Mouse (Mus musculus) kidney, postnatal 0 days (tissue): ENCODE data around the gene Btbd35f3. TPM values are rescaled to one million over a fixed set of nuclear protein-coding genes. Genes with fewer than 3 reads are reported as not detected.
"Not testable (repeated sequence)": the region's sequence is repeated elsewhere in the genome, so short reads cannot be mapped to it uniquely, and the experiment has no call there.

Experiments used
- ATAC-seq: fragments of 200-750 bp; cut with Nextera tagmentation; replicated peaks from 2 replicates; pipeline ENCODE4 v1.8.0; 2017; ENCODE audit warnings: low read depth, moderate number of reproducible peaks, moderate TSS enrichment, moderate library complexity; ENCODE audit not compliant: low FRiP score
- DNase-seq: peaks from one replicate; pipeline ENCODE4 v3.0.0-alpha.2; 2016; ENCODE audit warnings: low spot score
- H3K27ac ChIP-seq: fragments of 300-500 bp; sonication (generic); 2 replicates; pipeline ENCODE4 v1.5.1; 2014; ENCODE audit warnings: mild to moderate bottlenecking
- H3K27me3 ChIP-seq: fragments of 300-500 bp; sonication (generic); 2 replicates; pipeline ENCODE4 v1.6.1; 2014; ENCODE audit warnings: low read length, mixed read lengths; ENCODE audit not compliant: insufficient read depth
- H3K36me3 ChIP-seq: fragments of 300-500 bp; sonication (generic); 2 replicates; pipeline ENCODE4 v1.6.1; 2014; ENCODE audit warnings: low read length, mixed read lengths; ENCODE audit not compliant: insufficient read depth
- H3K4me1 ChIP-seq: fragments of 300-500 bp; sonication (generic); replicated peaks from 2 replicates; pipeline ENCODE4 v1.6.1; 2014; ENCODE audit warnings: antibody characterized with exemption, low read length, mixed read lengths; ENCODE audit not compliant: insufficient read depth
- H3K4me2 ChIP-seq: fragments of 300-500 bp; sonication (generic); 2 replicates; pipeline ENCODE4 v1.6.1; 2014; ENCODE audit warnings: mild to moderate bottlenecking, low read length, moderate library complexity, mixed read lengths
- H3K4me3 ChIP-seq: fragments of 300-500 bp; sonication (generic); replicated peaks from 2 replicates; pipeline ENCODE4 v1.5.1; 2014; ENCODE audit warnings: low read depth, low read length
- H3K9ac ChIP-seq: fragments of 300-500 bp; sonication (generic); 2 replicates; pipeline ENCODE4 v1.6.1; 2014; ENCODE audit warnings: low read depth, low read length
- H3K9me3 ChIP-seq: fragments of 300-500 bp; sonication (generic); replicated peaks from 2 replicates; pipeline ENCODE4 v1.6.1; 2016; ENCODE audit warnings: low read length, inconsistent platforms, mixed read lengths
- WGBS: fragments of 180-500 bp; shearing (Covaris S2); extraction: QIAGEN DNeasy Blood & Tissue Kit; methylation state at CpG from one replicate; pipeline ENCODE4 v1.1.7; 2014; 5-methylcytosine and 5-hydroxymethylcytosine counted together
- polyA plus RNA-seq: library from polyadenylated mRNA; unstranded; fragments of >200 nt; fragmentation: Nextera tagmentation; extraction: Ambion mirVana; gene quantifications from 2 replicates; pipeline ENCODE4 v1.2.1, GENCODE M21; 2015

The Btbd35f3 gene
- not detected in 2 replicates for polyA plus RNA-seq

- not testable (repeated sequence) for H3K27me3 ChIP-seq, H3K27ac ChIP-seq, H3K9me3 ChIP-seq, H3K4me3 ChIP-seq, ATAC-seq, H3K4me1 ChIP-seq, H3K9ac ChIP-seq, H3K4me2 ChIP-seq, H3K36me3 ChIP-seq, DNase-seq
- no CpG with 5 or more reads among the region's 3 CpGs for WGBS
These were observed at the start of gene Btbd35f3 for GRCm38 (mm10) chrX:4037374-4037773. Gene Btbd35f3, plus strand, starts transcription at chrX:4037674.

Other genes with a start within 250 kb of the Btbd35f3 start
- not detected in 2 replicates for gene Btbd35f16, start 80.7 kb upstream of the Btbd35f3 start, polyA plus RNA-seq
- gene Btbd35f28, start 158.9 kb downstream of the Btbd35f3 start, polyA plus RNA-seq = not detected in 2 replicates